Mouse (Mus musculus): ENCODE results near the gene Rtl1. TPM values are rescaled to one million over a fixed set of nuclear protein-coding genes. Genes with fewer than 3 reads are reported as not detected.

Rtl1 gene
- total RNA-seq, 1 experiment from 2014 or later, result not detected

GRCm38 (mm10) chr12:109594961-109595360 is 5.2 kb downstream of the Rtl1 start:
- 0 out of 2 replicates have a peak, but pooled peaks have one; percentile 58 for ATAC-seq (replicated peaks; ENCODE audit: low read depth, poor library complexity, severe bottlenecking)

DNA sequence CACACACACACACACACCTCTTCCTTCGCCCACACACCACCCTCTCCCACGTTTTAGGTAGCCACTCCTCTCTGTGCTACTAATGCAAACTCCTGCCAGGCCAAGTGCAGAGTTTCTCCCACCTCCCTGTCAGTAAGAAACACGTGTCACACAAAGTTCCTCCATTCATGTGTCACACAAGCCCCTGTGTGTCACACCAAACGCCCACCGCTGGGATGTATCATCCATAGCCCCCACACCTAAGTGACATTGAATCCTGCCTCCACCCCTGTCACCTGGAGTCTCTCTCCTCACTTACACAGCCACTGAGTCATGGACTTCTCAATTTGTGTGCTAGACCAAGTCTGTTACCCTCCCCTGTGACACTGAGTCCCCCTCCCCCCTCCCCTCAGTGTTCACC is 17.9 kb downstream of the Rtl1 start:
- no peak for ATAC-seq (replicated peaks; ENCODE audit: low read depth, poor library complexity, severe bottlenecking)

DNA sequence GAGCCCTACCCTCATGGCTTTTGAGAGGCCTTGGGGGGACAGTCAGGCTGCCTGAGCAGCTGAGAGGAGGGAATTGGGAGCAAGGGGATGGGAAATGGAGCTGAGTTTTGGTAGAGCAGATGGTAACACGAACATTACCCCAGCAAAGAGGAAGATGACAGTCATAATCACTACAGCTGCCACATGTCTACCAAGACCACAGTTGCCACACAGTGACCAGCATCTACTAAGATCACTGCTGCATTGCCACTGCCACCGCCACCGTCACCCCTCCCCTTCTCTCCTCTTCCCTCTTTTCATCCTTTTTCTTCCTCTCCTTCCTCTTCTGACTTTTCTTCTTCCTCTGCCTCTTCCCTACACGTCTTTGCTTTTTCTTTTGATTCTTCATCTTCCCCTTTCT is 27.9 kb downstream of the Rtl1 start:
- ATAC-seq (replicated peaks; ENCODE audit: low read depth, poor library complexity, severe bottlenecking), result peak; percentile 71

DNA sequence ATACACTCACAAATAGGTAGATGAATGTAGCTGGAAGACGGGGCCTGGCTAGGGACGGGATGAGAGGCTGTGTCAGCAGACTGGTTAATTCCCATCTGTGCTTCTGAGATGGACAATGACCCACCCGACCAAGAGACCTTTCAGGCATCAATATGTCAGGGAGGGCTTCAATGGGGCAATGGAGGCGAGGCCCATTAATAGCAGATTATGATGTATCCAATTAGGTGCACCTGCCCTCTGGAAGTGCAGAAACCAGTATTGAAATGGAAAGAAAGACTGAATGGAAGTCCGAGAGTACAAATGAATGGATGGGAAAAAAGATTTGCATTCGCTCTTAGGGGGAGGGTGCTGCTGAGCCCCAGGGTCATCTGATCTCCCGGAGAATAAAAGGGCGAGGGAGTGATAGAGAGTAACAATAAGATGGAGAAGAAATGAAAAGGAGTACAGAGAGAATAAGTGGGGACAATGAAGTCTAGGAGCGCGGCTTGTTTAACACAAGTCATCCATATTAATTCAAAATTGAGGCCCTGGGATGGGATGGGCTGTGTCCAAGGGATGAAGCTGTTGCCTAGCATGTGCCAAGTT is 39.9 kb downstream of the Rtl1 start:
- ATAC-seq (replicated peaks; ENCODE audit: low read depth, poor library complexity, severe bottlenecking), result no peak

DNA sequence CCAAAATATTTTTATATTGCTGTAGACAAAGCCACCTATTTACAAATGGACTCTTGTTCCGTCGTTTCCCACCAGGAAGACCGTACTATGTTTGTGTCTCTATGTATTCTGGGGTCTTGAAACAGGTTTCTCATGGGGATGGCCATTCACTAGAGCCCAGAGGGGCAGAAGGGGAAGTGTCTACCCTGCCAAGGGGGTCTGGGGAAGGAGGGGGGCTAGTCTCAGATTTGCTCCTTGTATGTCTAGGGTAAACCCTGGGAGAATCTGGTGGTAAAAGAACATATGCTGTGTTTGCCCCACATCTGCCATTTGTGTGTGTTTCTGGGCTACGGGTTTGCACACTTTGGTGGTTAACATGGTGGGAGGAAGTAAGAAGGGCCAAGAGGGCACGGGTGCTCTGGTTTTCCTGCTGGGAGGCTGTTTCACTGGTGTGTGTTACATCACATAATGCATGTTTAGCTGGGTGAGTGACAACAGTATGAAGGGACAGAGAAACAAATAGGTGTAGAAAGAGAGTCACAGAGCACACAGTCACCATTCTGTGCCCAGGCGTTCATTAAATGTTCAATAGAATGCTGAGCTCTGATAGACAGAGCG is 41.1 kb downstream of the Rtl1 start:
- ATAC-seq (replicated peaks; ENCODE audit: low read depth, poor library complexity, severe bottlenecking), result peak; percentile 47

- ATAC-seq (replicated peaks; ENCODE audit: low read depth, poor library complexity, severe bottlenecking), result no peak
Observed at GRCm38 (mm10) chr12:109558226-109558824, 41.8 kb downstream of the Rtl1 start.

GRCm38 (mm10) chr12:109555837-109556409 is 44.2 kb downstream of the Rtl1 start:
- ATAC-seq (replicated peaks; ENCODE audit: low read depth, poor library complexity, severe bottlenecking), result no peak

- ATAC-seq (replicated peaks; ENCODE audit: low read depth, poor library complexity, severe bottlenecking), result no peak
Observed at GRCm38 (mm10) chr12:109553568-109553967, 46.6 kb downstream of the Rtl1 start.

- ATAC-seq (replicated peaks; ENCODE audit: low read depth, poor library complexity, severe bottlenecking), result no peak
Observed at GRCm38 (mm10) chr12:109552754-109553525, 47.2 kb downstream of the Rtl1 start.

DNA sequence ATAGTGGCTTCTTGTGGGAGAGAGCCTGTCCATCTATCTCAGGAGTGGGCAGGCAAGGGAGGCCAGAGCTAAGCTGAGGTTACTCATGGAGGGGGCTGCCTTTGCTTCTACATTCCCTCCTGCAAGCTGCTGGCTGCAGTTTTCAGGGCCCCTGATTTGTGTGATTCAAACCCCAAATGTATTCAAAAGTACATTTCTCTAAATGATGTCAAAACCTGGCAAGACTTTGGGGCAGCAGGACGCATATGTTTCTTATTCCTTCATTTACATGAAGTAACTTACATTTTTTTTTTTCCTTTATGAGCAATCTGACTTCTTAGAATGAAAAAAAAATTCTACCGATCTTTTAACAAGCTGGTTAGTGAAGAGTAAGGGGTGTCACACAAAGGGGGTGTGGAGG is 48.4 kb downstream of the Rtl1 start:
- no peak for ATAC-seq (replicated peaks; ENCODE audit: low read depth, poor library complexity, severe bottlenecking)

GRCm38 (mm10) chr12:109547085-109547484 is 53.0 kb downstream of the Rtl1 start:
- no peak for ATAC-seq (replicated peaks; ENCODE audit: low read depth, poor library complexity, severe bottlenecking)

DNA sequence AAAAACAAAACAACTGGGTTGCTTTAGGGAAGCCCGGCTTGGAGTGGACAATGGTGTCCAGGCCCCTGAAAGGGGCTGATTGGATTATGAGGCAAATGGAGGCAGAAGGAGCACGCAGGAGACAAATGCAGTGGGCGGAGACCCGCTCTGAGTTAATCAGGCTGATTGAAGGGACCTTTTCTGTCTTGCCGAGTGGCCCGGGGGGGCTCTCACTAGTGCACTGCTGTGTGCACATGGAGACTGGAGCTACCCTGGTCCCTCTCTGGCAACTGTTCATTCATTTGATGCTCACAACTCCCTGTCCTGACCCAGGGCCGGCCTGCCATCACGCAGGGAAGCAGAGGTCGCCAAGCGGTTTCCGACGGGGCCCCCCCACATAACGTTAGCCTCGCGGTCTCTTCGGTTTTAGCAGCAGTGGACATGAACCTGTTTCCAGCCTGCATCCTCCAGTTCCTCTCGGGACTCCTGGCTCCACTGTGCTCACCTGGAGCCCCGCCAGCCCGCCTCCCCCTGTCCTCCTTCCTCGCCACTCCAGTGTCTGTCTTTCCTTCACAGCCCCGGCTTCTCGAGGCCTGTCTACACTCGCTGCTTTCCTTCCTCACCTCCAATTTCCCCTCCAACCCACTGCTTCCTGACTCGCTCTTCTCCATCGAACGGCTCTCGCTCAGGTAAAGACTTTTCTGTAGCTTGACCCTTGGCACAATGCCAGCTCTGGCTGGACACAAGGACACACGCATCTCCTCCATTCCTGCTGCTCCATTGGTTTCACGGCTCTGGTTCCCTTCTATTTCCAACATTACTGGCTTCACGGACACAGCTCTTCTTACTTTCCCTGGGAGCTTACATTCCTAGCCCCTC is 54.0 kb downstream of the Rtl1 start:
- no peak for ATAC-seq (replicated peaks; ENCODE audit: low read depth, poor library complexity, severe bottlenecking)

DNA sequence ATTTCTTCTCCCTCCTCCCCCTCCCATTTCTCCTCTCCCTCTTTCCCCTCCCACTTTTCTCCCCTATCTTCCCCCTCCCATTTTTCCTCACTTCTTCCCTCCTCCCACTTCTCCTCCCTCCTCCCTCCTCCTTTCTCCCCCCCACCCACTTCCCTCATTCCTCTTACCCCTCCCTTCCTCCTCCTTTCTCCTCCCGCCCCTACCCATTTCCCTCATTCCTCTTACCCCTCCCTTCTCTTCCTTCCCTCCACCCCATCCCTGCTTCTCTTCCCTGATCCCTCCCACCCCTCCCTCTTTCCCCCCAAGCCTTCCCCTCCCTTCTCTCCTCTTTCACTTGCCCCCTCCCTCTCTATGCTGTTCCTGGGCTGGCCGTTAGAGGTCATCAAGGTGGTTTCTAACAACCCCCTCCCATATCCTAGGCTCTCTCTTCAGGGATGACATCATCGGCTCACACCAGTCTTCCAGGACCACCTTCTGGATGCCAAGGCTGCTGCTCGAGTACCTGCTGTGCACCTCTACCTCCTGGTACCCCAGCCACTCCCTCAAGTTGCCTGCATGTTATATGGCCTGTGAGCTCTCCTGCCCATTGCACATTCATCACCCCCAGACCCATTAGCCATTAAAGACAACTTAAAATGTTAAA is 56.7 kb downstream of the Rtl1 start:
- no peak for ATAC-seq (replicated peaks; ENCODE audit: low read depth, poor library complexity, severe bottlenecking)

DNA sequence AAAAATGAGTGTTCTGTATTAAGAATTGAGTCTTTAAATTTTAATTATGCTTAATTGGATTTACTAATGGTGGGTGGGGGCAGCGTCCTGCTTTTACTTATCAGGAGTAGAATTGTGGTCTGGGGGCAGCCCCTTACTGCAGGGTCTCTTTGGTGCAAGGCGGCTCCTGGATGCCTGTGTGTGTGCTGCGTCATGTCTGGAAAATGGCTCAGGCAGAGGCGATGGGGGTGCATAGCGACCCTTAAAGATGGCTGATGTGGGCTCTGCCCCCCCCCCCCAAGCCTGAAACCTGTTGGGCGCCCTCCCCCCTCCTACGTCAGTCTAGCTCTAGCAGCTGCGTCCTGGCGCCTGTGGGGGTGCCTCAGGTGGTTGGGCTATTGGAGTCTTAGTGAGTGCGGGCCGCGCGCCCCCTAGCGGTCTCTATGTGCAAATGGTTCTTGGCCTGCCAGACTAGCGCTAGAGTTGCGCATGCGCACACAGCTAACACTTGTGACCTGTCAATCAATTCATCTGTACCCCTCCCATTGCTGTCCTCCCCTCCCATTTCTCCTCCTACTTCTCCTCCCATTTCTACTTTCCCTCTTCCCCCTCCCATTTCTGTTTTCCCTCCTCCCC is 57.4 kb downstream of the Rtl1 start:
- ATAC-seq (replicated peaks; ENCODE audit: low read depth, poor library complexity, severe bottlenecking), result peak; percentile 62

DNA sequence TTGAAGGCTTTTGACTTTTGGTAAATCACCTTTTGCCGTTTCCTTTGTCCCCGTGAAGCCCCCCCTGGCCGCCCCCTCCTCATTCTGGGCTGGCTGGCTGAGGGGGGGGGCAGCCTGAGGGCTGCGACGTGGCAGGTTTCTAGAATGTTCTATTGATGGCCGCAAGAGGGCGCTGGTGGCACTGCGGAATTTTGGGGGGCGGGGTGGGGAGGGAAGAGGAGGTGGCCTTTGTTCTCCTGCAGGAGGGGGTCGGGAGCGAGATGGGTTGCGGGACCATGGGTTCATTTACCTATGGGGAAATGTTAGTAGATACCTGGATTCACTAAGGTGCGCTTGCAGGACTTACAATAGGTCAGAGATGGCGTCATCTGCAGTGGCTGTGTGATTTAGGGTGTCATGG is 58.1 kb downstream of the Rtl1 start:
- no peak for ATAC-seq (replicated peaks; ENCODE audit: low read depth, poor library complexity, severe bottlenecking)

- no peak for ATAC-seq (replicated peaks; ENCODE audit: low read depth, poor library complexity, severe bottlenecking)
Observed at GRCm38 (mm10) chr12:109541540-109541899, 58.6 kb downstream of the Rtl1 start.

DNA sequence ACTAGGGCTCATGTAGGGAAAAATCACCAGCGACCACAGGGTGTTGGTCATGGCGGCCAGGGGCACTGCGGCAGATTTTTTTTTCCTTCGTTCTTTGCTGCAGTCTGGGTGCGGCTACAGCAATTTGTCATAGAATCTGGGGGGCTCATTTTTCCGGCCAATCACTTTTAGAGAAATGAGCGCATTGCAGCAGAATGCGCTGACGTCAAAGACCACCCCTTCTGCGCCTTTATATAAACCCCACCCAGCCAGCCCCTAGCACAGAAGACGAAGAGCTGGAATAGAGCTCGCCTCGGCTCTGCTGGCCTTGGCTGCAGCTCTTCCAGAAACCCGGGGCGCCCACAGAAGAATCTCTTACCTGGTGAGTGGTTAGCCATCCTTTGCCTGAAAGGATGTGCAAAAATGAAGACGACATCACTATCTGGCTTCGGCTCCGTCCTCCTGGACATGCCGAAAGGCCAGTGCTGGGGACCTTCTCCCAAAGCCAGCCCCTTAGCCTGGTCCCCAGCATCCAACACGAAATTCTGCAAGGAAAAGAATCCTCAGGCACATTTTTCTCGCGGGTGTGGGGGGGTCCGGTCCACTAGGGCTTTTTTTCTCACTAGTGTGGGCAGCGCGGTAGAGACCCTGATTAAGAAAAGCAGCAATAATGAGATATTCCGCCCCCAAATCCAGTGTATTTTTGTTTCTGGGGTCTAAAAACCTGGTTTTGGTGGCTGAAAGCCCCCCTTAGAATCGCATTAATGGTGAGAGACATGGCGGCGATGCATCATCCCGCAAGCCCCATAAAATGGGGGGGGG is 59.2 kb downstream of the Rtl1 start:
- ATAC-seq (replicated peaks; ENCODE audit: low read depth, poor library complexity, severe bottlenecking), result no peak

DNA sequence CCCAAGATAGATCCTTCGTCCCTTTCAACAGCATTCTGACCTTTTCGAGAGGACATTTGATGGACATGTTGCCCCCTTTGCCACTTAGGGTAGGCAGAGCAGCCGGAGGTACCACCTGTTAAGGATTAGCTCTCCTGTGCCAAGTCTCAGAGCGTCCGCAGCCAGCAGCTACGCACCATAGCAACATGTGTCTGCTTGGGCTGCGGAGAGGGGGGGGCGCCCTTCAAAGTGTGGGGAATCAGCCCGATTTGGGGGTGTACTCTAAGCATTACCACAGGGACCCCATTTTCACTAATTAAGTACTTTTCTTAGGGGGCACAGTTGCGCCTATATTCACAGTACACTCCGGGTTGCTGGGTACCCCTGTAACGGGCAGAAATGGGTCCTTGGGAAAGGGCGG is 60.2 kb downstream of the Rtl1 start:
- ATAC-seq (replicated peaks; ENCODE audit: low read depth, poor library complexity, severe bottlenecking), result no peak

All from common myeloid progenitor, adult 5-6 weeks (primary cell).